Mouse (Mus musculus) left cerebral cortex, postnatal 4 days (tissue): ENCODE data around the gene Chp1. TPM values are rescaled to one million over a fixed set of nuclear protein-coding genes. Genes with fewer than 3 reads are reported as not detected.
A peak's percentile ranks its signal among the peaks of the same experiment; 100 is the strongest.
"Not testable (repeated sequence)": the region's sequence is repeated elsewhere in the genome, so short reads cannot be mapped to it uniquely, and the experiment has no call there.

ENCODE experiments used
- DNase-seq: peaks from one replicate; pipeline ENCODE4 v3.0.0-alpha.2; 2022
- intact Hi-C: fragments of 180-260 bp; cut with DNase I; formaldehyde crosslinking; loops from one replicate; pipeline ENCODE4 v1.15.1; 2025
- total RNA-seq, 2 experiments: library from RNA; stranded (reverse); gene quantifications; 2 replicates each; pipeline ENCODE4 v1.2.3; 2021

Gene Chp1
- total RNA-seq, 2 experiments from 2014 or later, result 77.2 to 81.3 TPM

DNA sequence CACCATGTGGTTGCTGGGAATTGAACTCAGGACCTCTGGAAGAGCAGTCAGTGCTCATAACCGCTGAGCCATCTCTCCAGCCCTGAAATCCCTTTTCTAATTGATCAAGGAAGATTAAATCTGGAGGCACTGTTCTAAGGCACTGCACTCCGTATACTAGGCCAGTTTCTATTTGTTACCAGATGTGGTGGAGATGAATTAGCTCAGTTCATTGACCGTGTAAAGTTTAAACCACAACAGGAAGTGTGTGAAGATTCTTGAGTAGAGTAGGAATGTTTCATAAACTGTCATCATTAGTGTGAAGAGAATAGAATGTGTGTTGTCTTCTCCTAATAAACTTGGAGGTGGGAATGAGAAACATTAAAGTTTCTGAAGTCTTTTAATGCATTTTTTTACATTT is 14.3 kb downstream of the Chp1 start:
- intact Hi-C loops, result no loop called here
- DNase-seq, result no peak

- no peak for DNase-seq
- intact Hi-C loops, result no loop called here
These were observed 17.8 kb downstream of the Chp1 start for GRCm38 (mm10) chr2:119565284-119565683.

DNA sequence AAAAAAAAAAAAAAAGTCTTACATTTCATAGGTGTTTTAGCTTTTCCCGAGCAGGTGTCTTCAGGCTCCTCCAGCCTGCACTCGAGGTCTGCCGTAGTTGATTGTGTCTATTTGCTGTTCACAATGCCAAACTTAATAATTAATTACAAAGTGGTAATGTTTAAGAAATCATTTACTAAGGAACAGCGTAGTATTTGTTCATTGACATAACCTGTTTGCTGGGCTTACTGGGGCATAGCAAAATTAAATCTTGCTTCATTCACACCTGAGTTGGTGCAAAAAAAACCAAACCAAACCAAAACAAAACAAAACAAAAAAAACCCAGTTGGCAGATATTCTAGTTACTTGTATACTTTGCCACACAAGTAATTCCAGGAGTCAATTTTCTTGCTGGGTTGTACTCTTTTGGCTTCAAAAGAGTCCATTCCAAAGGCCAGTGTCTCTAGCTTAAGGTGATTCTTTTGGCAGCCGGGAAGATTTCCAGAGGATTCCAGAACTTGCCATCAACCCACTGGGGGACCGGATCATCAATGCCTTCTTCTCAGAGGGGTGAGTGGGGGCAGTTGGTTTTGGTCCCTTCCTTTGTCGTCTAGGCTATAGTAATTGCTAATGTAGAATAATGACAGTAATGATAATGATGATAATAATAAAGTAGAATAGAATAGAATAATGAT is 18.8 kb downstream of the Chp1 start:
- intact Hi-C loops, result no loop called here

GRCm38 (mm10) chr2:119572471-119572870 is 25.0 kb downstream of the Chp1 start:
- DNase-seq, result no peak
- intact Hi-C loops, result no loop called here

More for the DNA sequence above, 18.8 kb downstream of the Chp1 start:
- no peak for DNase-seq

DNA sequence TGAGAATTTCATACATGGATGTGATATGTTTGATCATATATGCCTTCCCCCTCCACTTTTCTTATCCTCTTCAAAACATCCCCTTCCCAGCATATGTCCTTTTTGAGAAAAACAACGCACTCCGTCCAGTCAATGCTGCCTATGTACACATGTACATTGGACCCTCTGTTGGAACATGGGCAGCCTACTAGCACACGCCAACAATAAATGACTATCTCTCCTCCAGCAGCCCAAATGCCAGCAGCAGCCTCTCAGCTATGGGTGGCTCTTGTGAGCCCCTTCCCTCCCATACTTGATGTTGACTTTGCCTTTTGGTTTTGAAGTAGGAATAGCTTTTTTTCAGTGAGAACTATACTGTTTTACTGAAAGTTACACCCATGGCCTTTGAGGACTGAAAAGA is 34.1 kb downstream of the Chp1 start:
- intact Hi-C loops, result no loop called here
- DNase-seq, result no peak

DNA sequence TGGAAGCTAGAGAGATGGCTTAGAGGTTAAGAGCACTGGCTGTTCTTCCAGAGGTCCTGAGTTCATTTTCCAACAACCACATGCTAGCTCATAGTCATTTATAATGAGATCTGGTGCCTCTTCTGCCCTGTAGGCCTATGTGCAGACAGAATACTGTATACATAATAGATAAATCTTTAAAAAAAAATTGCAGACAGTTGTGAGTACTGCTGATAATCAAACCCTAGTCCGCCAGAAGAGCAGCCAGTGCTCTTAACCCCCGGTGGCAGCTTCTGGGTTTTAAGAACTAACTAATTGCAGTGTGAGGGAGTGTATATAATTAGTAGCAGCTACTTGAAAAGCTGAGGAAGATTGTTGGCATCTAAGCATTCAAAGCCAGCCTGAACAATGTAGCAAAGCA is 35.9 kb downstream of the Chp1 start:
- intact Hi-C loops, result no loop called here
- no peak for DNase-seq

DNA sequence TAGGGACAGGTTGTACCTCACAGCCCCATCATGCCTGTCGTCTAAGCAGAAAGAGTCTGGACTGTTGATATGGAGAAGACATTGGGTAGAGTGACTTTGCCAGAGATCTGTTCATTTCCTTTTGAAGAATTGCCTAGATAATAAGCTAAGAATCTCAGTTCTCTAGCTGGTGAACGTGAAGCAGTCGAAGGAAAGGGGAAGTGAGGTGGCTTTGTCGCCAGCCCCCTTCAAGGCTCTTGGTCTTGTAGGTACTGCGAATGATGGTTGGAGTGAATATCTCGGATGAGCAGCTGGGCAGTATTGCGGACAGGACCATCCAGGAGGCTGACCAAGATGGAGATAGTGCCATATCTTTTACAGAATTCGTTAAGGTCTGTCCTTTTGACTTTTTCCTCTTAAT is 36.8 kb downstream of the Chp1 start:
- intact Hi-C loops, result no loop called here
- no peak for DNase-seq

GRCm38 (mm10) chr2:119587383-119587782 is 39.9 kb downstream of the Chp1 start:
- intact Hi-C loops, result no loop called here

DNA sequence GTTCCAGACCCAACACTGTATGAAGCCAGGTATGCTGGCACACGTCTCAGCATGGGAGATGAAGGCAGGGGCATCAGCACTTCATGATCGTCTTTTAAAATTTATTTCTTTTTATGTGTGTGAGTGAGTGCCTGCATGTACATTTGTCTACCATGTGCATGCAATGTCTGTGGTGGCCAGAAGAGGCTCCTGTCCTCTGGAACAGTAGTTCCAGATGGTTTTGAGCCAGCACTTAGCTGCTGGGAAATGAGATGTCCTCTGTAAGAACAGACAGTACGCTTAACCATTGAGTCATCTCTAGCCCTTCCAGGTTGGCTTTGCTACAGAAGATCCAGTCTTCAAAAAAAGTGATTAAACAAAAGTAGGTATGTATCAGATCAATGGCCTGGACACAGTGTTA is 43.8 kb downstream of the Chp1 start:
- intact Hi-C loops, result loop anchor here (5.0 kb wide), 1 partner anchor 44 kb away; the partner anchor contains the start of genes Chp1 and Exd1
- DNase-seq, result no peak

More at GRCm38 (mm10) chr2:119587383-119587782, 39.9 kb downstream of the Chp1 start:
- peak; percentile 53 for DNase-seq

- DNase-seq, result no peak
- intact Hi-C loops, result loop anchor here (5.0 kb wide), 1 partner anchor 46 kb away; the partner anchor contains the start of genes Chp1 and Exd1
These were observed 46.2 kb downstream of the Chp1 start for GRCm38 (mm10) chr2:119593765-119594112.

GRCm38 (mm10) chr2:119594113-119594981 is 46.9 kb downstream of the Chp1 start:
- DNase-seq, result peak; percentile 98
- intact Hi-C loops, result loop anchor here (5.0 kb wide), 1 partner anchor 47 kb away; the partner anchor contains the start of genes Chp1 and Exd1

GRCm38 (mm10) chr2:119595308-119595707 is 47.8 kb downstream of the Chp1 start:
- DNase-seq, result no peak
- intact Hi-C loops, result no loop called here

DNA sequence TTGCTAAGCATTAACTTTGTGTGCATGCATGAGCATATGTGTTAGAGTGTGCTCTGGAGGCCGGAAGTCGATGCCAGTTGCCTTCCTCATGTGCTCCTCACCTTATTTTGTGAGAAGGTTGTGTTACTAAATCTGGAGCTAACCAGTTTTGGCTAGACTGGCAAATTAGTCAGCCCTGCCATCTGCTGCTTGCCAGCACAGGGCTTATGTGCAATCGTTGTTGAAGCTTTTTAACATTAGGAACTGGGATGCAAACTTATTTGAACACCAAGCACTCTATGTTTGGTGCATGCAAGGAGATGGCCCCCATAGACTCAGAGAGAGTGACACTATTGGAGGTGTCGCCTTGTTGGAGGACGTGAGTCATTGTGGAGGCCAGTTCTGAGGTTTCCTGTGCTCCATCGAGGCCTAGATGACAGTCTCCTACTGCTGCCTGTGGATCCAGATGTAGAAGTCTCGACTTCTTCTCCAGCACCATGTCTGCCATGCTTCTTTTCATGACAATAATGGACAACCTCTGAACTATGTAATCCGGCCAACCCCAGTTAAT is 49.4 kb downstream of the Chp1 start:
- intact Hi-C loops, result no loop called here
- no peak for DNase-seq

DNA sequence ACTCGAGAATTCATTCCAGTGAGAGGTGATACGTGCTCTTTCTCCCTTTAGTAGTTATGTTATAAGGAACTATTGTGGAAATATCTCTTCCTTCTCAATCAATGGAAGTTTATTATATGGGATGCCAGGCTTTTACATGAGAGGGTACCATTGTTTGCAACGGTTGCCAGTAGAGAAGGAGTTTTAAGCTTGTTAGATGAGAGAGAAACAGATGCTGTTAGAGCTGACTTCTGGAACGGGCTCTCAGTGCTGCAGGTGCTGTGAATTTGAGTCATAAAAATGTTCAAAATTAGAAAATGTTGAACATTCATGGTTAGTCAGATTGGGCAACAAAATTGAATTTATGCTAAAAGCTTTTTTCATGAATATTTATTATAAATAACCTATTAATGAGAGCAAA is 53.5 kb downstream of the Chp1 start:
- no peak for DNase-seq
- intact Hi-C loops, result no loop called here

DNA sequence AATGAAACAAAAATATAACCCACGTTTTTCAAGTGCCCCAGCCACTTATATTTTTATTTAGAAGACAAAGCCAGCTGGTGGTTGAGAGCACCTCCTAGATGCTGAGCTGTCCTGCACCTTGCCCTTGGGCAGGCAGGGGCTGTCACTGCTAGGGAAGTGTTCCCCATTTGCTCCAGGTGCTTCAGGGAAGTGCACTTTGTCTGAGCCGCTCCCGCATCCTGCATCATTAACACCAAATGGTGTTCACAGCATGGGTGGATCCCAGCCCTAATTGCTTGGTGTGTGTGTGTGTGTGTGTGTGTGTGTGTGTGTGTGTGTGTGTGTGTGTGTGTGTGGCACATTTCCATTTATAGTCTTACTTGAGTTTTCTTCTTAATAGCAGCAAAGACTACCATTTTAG is 54.1 kb downstream of the Chp1 start:
- intact Hi-C loops, DNase-seq: not testable (repeated sequence)

DNA sequence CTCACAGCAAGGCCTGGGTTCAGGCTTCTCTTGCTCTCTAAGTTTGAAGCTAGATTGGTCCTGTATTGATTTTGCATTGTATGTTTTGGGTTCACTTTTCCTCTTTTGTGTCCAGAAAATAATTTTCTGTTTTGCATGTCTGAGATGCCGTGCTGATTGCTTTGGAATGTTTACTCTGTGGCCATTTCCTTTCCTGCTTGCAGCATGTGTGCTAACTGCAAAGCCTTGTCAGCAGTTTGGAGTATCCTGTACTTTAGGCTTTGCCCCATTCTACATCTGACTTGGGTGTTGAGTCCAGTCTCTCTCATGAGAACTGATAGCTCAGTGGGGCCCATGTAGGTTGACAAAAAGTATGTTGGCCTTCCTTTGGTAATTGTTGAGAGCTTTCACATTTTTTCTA is 55.0 kb downstream of the Chp1 start:
- intact Hi-C loops, result no loop called here
- no peak for DNase-seq

DNA sequence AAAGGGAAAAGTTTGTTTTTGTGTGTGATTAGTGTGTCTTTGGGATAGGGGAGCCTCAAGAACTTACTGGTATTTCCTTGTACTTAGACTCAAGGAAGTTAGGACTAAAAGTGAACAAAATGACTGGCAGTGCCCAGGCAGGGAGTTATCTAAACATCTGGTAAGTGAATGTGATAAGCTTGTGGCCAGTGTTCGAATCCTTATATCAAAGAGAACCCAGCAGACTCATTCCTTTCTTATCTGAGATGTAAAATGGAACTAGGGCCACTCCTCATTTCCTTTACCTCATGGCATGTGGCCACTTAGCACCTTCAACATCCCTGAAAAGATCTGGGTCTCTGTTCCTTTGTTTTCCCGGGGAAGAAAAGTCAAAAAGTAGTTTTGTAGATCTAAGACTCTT is 56.4 kb downstream of the Chp1 start:
- intact Hi-C loops, result no loop called here
- no peak for DNase-seq

DNA sequence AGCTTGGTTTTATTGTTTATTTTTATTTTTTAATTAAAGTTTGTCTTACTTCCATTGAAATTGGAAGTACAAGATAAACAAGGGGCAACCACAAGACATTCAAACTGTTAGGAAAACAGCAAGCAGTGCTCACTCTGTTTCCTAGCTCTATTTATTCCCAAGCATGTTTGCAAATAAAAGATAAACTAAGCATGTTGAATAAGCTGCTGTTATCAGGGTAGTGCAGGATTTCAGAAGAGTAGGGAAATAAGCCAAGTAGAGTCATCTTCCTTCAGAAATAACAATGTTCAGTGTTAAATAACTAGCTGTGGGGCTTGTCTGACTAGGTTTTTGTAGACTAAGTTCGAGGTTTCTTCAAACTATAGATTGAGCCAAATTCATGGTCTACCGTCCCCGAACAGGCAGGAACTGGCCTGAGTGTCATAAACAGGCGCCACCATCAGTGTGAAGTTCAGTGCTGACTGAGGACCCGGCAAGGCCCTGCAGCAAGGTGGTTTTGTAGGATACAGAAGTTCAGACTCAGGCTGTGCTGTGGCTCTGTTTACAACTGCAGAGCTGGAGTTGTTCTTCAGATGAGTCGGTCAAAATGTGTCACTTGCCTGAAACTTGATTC is 58.0 kb downstream of the Chp1 start:
- intact Hi-C loops, result no loop called here
- no peak for DNase-seq

- intact Hi-C loops, result no loop called here
- DNase-seq, result no peak
These were observed 59.5 kb downstream of the Chp1 start for GRCm38 (mm10) chr2:119607023-119607422.

DNA sequence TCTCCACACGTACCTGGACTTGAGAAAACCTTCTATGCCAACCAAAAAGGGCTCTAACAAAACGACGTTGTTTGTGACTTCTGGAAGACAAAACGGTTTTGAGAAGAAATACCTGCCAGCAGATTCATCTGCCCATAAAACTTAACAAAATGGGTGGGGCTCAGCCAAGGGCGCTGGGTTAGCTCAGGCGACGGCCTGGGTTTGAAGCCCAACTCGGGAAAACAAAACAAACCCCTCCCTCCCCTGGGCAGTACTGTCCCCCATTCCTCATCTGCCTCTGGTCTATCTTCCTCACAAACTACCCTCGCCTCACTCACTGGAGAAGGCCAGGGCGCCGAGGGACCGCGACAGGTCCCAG is 70.3 kb downstream of the Chp1 start:
- DNase-seq, result no peak
- intact Hi-C loops, result no loop called here
